Mouse (Mus musculus): ENCODE measurements around the gene Slc25a53. TPM values are rescaled to one million over a fixed set of nuclear protein-coding genes. Genes with fewer than 3 reads are reported as not detected.
"Not testable (repeated sequence)": the region's sequence is repeated elsewhere in the genome, so short reads cannot be mapped to it uniquely, and the experiment has no call there.

Gene Slc25a53
- polyA plus RNA-seq, 1 experiment from 2014 or later: 5.1 TPM

GRCm38 (mm10) chrX:137015099-137015709 is 22.9 kb downstream of the Slc25a53 start:
- Histone ChIP-seq H3K9me3 (replicated peaks) (no peaks in the 10 kb centered on the region), H3K27ac (ENCODE audit: poor library complexity, severe bottlenecking) (no peak overlapping the region), H3K4me2 (no peak overlapping the region), H3K36me3 (0 out of 2 replicates have a peak, but pooled peaks cover 4% of the 10 kb centered on the region), H3K4me3 (no peak overlapping the region), H3K9ac (no peak overlapping the region), H3K27me3 (replicated peaks) (no peaks in the 10 kb centered on the region), H3K4me1 (replicated peaks) (no peaks in the 10 kb centered on the region)
- WGBS: 53% methylated on average over 6 of the region's 6 CpGs
- no peak for ATAC-seq (ENCODE audit: insufficient number of reproducible peaks, low FRiP score)

GRCm38 (mm10) chrX:136996256-136996655 is 41.8 kb downstream of the Slc25a53 start:
- Histone ChIP-seq H3K9me3 (replicated peaks) (no peaks in the 10 kb centered on the region), H3K9ac (no peak overlapping the region), H3K27ac (ENCODE audit: poor library complexity, severe bottlenecking) (no peak overlapping the region), H3K36me3 (no peaks in the 10 kb centered on the region), H3K4me1 (replicated peaks) (no peaks in the 10 kb centered on the region), H3K4me3 (no peak overlapping the region), H3K4me2 (no peak overlapping the region), H3K27me3 (replicated peaks) (peaks cover 39% of the 10 kb centered on the region)
- 63% methylated on average over 2 of the region's 2 CpGs for WGBS
- no peak for ATAC-seq (ENCODE audit: insufficient number of reproducible peaks, low FRiP score)

GRCm38 (mm10) chrX:136993641-136994040 is 44.5 kb downstream of the Slc25a53 start:
- H3K4me3 ChIP-seq: peak overlapping the region; percentile 46
- H3K27ac ChIP-seq (ENCODE audit: poor library complexity, severe bottlenecking): no peak overlapping the region
- WGBS: 32% methylated on average over 14 of the region's 14 CpGs

GRCm38 (mm10) chrX:136992978-136993547 is 45.0 kb downstream of the Slc25a53 start, which contains the start of gene Zcchc18:
Gene Zcchc18, plus strand, starts transcription at chrX:136993155.
- H3K4me3 ChIP-seq: peak within 1 kb of the TSS; percentile 46
- 19% methylated on average over 26 of the region's 26 CpGs for WGBS
- peak within 1 kb of the TSS; percentile 75 for H3K4me2 ChIP-seq
- peak; percentile 81 for ATAC-seq (ENCODE audit: insufficient number of reproducible peaks, low FRiP score)
- H3K9ac ChIP-seq: peak within 1 kb of the TSS; percentile 45
- H3K27me3 ChIP-seq (replicated peaks): peaks cover 45% of the 10 kb centered on the region
- H3K4me1 ChIP-seq (replicated peaks): no peaks in the 10 kb centered on the region
- H3K9me3 ChIP-seq (replicated peaks): no peaks in the 10 kb centered on the region
- H3K27ac ChIP-seq (ENCODE audit: poor library complexity, severe bottlenecking): no peak within 1 kb of the TSS
- no peaks in the 10 kb centered on the region for H3K36me3 ChIP-seq

More at GRCm38 (mm10) chrX:136993641-136994040, 44.5 kb downstream of the Slc25a53 start:
- peak overlapping the region; percentile 75 for H3K4me2 ChIP-seq
- peaks cover 45% of the 10 kb centered on the region for H3K27me3 ChIP-seq (replicated peaks)
- H3K4me1 ChIP-seq (replicated peaks): no peaks in the 10 kb centered on the region
- no peaks in the 10 kb centered on the region for H3K9me3 ChIP-seq (replicated peaks)
- no peak overlapping the region for H3K9ac ChIP-seq
- no peak for ATAC-seq (ENCODE audit: insufficient number of reproducible peaks, low FRiP score)
- H3K36me3 ChIP-seq: no peaks in the 10 kb centered on the region

GRCm38 (mm10) chrX:136992191-136992965 is 45.7 kb downstream of the Slc25a53 start:
- Histone ChIP-seq H3K4me1 (replicated peaks) (no peaks in the 10 kb centered on the region), H3K9me3 (replicated peaks) (no peaks in the 10 kb centered on the region), H3K36me3 (no peaks in the 10 kb centered on the region), H3K4me3 (peak overlapping the region; percentile 46), H3K27me3 (replicated peaks) (peaks cover 45% of the 10 kb centered on the region), H3K9ac (no peak overlapping the region), H3K4me2 (peak overlapping the region; percentile 75), H3K27ac (ENCODE audit: poor library complexity, severe bottlenecking) (no peak overlapping the region)
- WGBS: 19% methylated on average over 19 of the region's 19 CpGs
- ATAC-seq (ENCODE audit: insufficient number of reproducible peaks, low FRiP score): no peak

GRCm38 (mm10) chrX:136991274-136991673 is 46.8 kb downstream of the Slc25a53 start:
- ATAC-seq (ENCODE audit: insufficient number of reproducible peaks, low FRiP score): no peak
- Histone ChIP-seq H3K9me3 (replicated peaks) (no peaks in the 10 kb centered on the region), H3K27ac (ENCODE audit: poor library complexity, severe bottlenecking) (no peak overlapping the region), H3K27me3 (replicated peaks) (peaks cover 45% of the 10 kb centered on the region), H3K4me3 (no peak overlapping the region), H3K9ac (no peak overlapping the region), H3K4me2 (no peak overlapping the region), H3K36me3 (no peaks in the 10 kb centered on the region), H3K4me1 (replicated peaks) (no peaks in the 10 kb centered on the region)
- WGBS: 47% methylated on average over 2 of the region's 2 CpGs

- no peak overlapping the region for H3K27ac ChIP-seq (ENCODE audit: poor library complexity, severe bottlenecking)
- ATAC-seq (ENCODE audit: insufficient number of reproducible peaks, low FRiP score): no peak
- H3K9me3 ChIP-seq (replicated peaks): no peaks in the 10 kb centered on the region
- no peak overlapping the region for H3K4me3 ChIP-seq
- no peak overlapping the region for H3K9ac ChIP-seq
- no peaks in the 10 kb centered on the region for H3K4me1 ChIP-seq (replicated peaks)
- H3K36me3 ChIP-seq: no peaks in the 10 kb centered on the region
- H3K27me3 ChIP-seq (replicated peaks): peaks cover 4% of the 10 kb centered on the region
- H3K4me2 ChIP-seq: no peak overlapping the region
These were observed 52.1 kb downstream of the Slc25a53 start for GRCm38 (mm10) chrX:136986039-136986438.

GRCm38 (mm10) chrX:136978616-136979015 is 59.5 kb downstream of the Slc25a53 start:
- H3K4me1 ChIP-seq (replicated peaks): no peaks in the 10 kb centered on the region
- no peak overlapping the region for H3K4me2 ChIP-seq
- H3K27ac ChIP-seq (ENCODE audit: poor library complexity, severe bottlenecking): no peak overlapping the region
- no peak overlapping the region for H3K9ac ChIP-seq
- no peak overlapping the region for H3K4me3 ChIP-seq
- no peaks in the 10 kb centered on the region for H3K27me3 ChIP-seq (replicated peaks)
- H3K36me3 ChIP-seq: no peaks in the 10 kb centered on the region
- no peak for ATAC-seq (ENCODE audit: insufficient number of reproducible peaks, low FRiP score)
- no peaks in the 10 kb centered on the region for H3K9me3 ChIP-seq (replicated peaks)

- peak within 1 kb of the TSS; percentile 61 for H3K4me2 ChIP-seq
- H3K27me3 ChIP-seq (replicated peaks): no peaks in the 10 kb centered on the region
- peak within 1 kb of the TSS; percentile 51 for H3K4me3 ChIP-seq
- H3K4me1 ChIP-seq (replicated peaks): no peaks in the 10 kb centered on the region
- peak; percentile 96 for ATAC-seq (ENCODE audit: insufficient number of reproducible peaks, low FRiP score)
- H3K9ac ChIP-seq: peak within 1 kb of the TSS; percentile 35; the same call in 1 of the 2 replicates
- no peaks in the 10 kb centered on the region for H3K9me3 ChIP-seq (replicated peaks)
- 27% methylated on average over 15 of the region's 15 CpGs for WGBS
- no peaks in the 10 kb centered on the region for H3K36me3 ChIP-seq
- H3K27ac ChIP-seq (ENCODE audit: poor library complexity, severe bottlenecking): no peak within 1 kb of the TSS
These were observed 61.5 kb downstream of the Slc25a53 start, which contains the start of the genes Tmsb15l and Tmsb15b1 for GRCm38 (mm10) chrX:136976424-136977084. Gene Tmsb15l, minus strand, starts transcription at chrX:136976869. Gene Tmsb15b1, minus strand, starts transcription at chrX:136976874.

GRCm38 (mm10) chrX:136975397-136975796 is 62.7 kb downstream of the Slc25a53 start, which contains the start of gene Tmsb15b2:
Gene Tmsb15b2, minus strand, starts transcription at chrX:136975497.
- WGBS: 81% methylated on average over 6 of the region's 6 CpGs
- peak within 1 kb of the TSS; percentile 35; the same call in 1 of the 2 replicates for H3K9ac ChIP-seq
- not testable (repeated sequence) for ATAC-seq (ENCODE audit: insufficient number of reproducible peaks, low FRiP score); H3K27me3 ChIP-seq (replicated peaks); H3K9me3 ChIP-seq (replicated peaks); H3K27ac ChIP-seq (ENCODE audit: poor library complexity, severe bottlenecking); H3K4me1 ChIP-seq (replicated peaks); H3K36me3 ChIP-seq
- peak within 1 kb of the TSS; percentile 51 for H3K4me3 ChIP-seq
- peak within 1 kb of the TSS; percentile 61 for H3K4me2 ChIP-seq

- ATAC-seq (ENCODE audit: insufficient number of reproducible peaks, low FRiP score): no peak
- Histone ChIP-seq H3K36me3 (no peaks in the 10 kb centered on the region), H3K4me3 (no peak overlapping the region), H3K9me3 (replicated peaks) (no peaks in the 10 kb centered on the region), H3K27ac (ENCODE audit: poor library complexity, severe bottlenecking) (no peak overlapping the region), H3K4me2 (no peak overlapping the region), H3K4me1 (replicated peaks) (no peaks in the 10 kb centered on the region), H3K27me3 (replicated peaks) (no peaks in the 10 kb centered on the region), H3K9ac (no peak overlapping the region)
- WGBS: 28% methylated on average over 2 of the region's 2 CpGs
These were observed 78.4 kb downstream of the Slc25a53 start for GRCm38 (mm10) chrX:136959688-136960087.

All from heart, embryonic 12.5 days (tissue).